Mouse (Mus musculus): ENCODE data around the gene Psip1. TPM values are rescaled to one million over a fixed set of nuclear protein-coding genes. Genes with fewer than 3 reads are reported as not detected.

The Psip1 gene
- total RNA-seq, 2 experiments from 2014 or later, result 53.5 to 55.0 TPM

- DNase-seq (ENCODE audit: low spot score in 2 of 2), result no peak
These were observed 61.1 kb downstream of the Psip1 start for GRCm38 (mm10) chr4:83425119-83425518.

- no peak for DNase-seq (ENCODE audit: low spot score in 2 of 2)
These were observed 62.6 kb downstream of the Psip1 start for GRCm38 (mm10) chr4:83423641-83424040.

GRCm38 (mm10) chr4:83418781-83419180, 67.5 kb downstream of the Psip1 start:
- no peak for DNase-seq (ENCODE audit: low spot score in 2 of 2)

- no peak for DNase-seq (ENCODE audit: low spot score in 2 of 2)
These were observed 68.5 kb downstream of the Psip1 start for GRCm38 (mm10) chr4:83417820-83418186.

- DNase-seq (ENCODE audit: low spot score in 2 of 2), result peak; percentile 93 to 96
These were observed 69.0 kb downstream of the Psip1 start, which contains the start of gene Snapc3 for GRCm38 (mm10) chr4:83417160-83417819. Gene Snapc3, plus strand, starts transcription at chr4:83417724.

- DNase-seq (ENCODE audit: low spot score in 2 of 2), result no peak
These were observed 71.9 kb downstream of the Psip1 start for GRCm38 (mm10) chr4:83414241-83414824.

GRCm38 (mm10) chr4:83412060-83412459, 74.2 kb downstream of the Psip1 start:
- no peak for DNase-seq (ENCODE audit: low spot score in 2 of 2)

GRCm38 (mm10) chr4:83409867-83410505, 76.3 kb downstream of the Psip1 start:
- no peak for DNase-seq (ENCODE audit: low spot score in 2 of 2)

GRCm38 (mm10) chr4:83407688-83408087, 78.6 kb downstream of the Psip1 start:
- no peak for DNase-seq (ENCODE audit: low spot score in 2 of 2)

Other genes starting within 250 kb of the Psip1 start
- 1 to 10 TPM; 6.5 to 9.2 TPM for gene Ttc39b, start 162.2 kb downstream of the Psip1 start, total RNA-seq (2021)
- 10 to 100 TPM; 23.5 to 30.2 TPM for gene Snapc3, start 68.7 kb downstream of the Psip1 start, total RNA-seq (2021)
- 1 to 10 TPM; 1.9 to 2.1 TPM for gene Ccdc171, start 39.1 kb upstream of the Psip1 start, total RNA-seq (2021)

All from gastrocnemius, postnatal 4 days (tissue).